Mouse (Mus musculus): ENCODE results near the gene Gpr6.

GRCm38 (mm10) chr10:41024860-41025259 is 47.2 kb downstream of the Gpr6 start:
- TF ChIP-seq CTCF (conservative IDR thresholded peaks at IDR 0.05; ENCODE audit: insufficient read depth, insufficient read length, low read depth, low read length) (no peak), POLR2A (IDR thresholded peaks at IDR 0.05; ENCODE audit: low read depth, low read length) (no peak)

Data from kidney, adult 2 months (tissue).